Mouse (Mus musculus) neural tube, embryonic 12.5 days (tissue): Measurements from ENCODE around the gene Atpaf1. TPM values are rescaled to one million over a fixed set of nuclear protein-coding genes. Genes with fewer than 3 reads are reported as not detected.

ENCODE experiments used
- ATAC-seq: fragments of 200-750 bp; cut with Nextera tagmentation; 2 replicates; pipeline ENCODE4 v1.8.0; 2017; ENCODE audit warnings: low read depth, mild to moderate bottlenecking, moderate TSS enrichment, moderate library complexity; ENCODE audit not compliant: low FRiP score
- H3K27ac ChIP-seq: fragments of 300-500 bp; sonication (generic); 2 replicates; pipeline ENCODE4 v1.5.1; 2016
- H3K27me3 ChIP-seq: fragments of 300-500 bp; sonication (generic); replicated peaks from 2 replicates; pipeline ENCODE4 v1.6.1; 2016; ENCODE audit warnings: mild to moderate bottlenecking
- H3K36me3 ChIP-seq: fragments of 300-500 bp; sonication (generic); 2 replicates; pipeline ENCODE4 v1.6.1; 2016; ENCODE audit warnings: mild to moderate bottlenecking
- H3K4me1 ChIP-seq: fragments of 300-500 bp; sonication (generic); 2 replicates; pipeline ENCODE4 v1.6.1; 2016
- H3K4me2 ChIP-seq: fragments of 300-500 bp; sonication (generic); replicated peaks from 2 replicates; pipeline ENCODE4 v1.6.1; 2016; ENCODE audit warnings: mild to moderate bottlenecking
- H3K4me3 ChIP-seq: fragments of 300-500 bp; sonication (generic); 2 replicates; pipeline ENCODE4 v1.5.1; 2016
- H3K9ac ChIP-seq: fragments of 300-500 bp; sonication (generic); 2 replicates; pipeline ENCODE4 v1.6.1; 2016; ENCODE audit warnings: mild to moderate bottlenecking
- H3K9me3 ChIP-seq: fragments of 300-500 bp; sonication (generic); 2 replicates; pipeline ENCODE4 v1.6.1; 2016; ENCODE audit warnings: mild to moderate bottlenecking
- WGBS: fragments of 180-500 bp; shearing (Covaris S2); methylation state at CpG from one replicate; pipeline ENCODE4 v1.1.7; 2016; 5-methylcytosine and 5-hydroxymethylcytosine counted together
- polyA plus RNA-seq: library from polyadenylated mRNA; unstranded; fragments of >200 nt; fragmentation: Nextera tagmentation; extraction: Ambion mirVana; gene quantifications from 2 replicates; pipeline ENCODE4 v1.2.1, GENCODE M21; 2016

Atpaf1 gene
- polyA plus RNA-seq, 1 experiment from 2014 or later, result 36.2 TPM

- Histone ChIP-seq H3K9me3 (no peaks in the 10 kb centered on the region), H3K4me2 (no peak overlapping the region), H3K27me3 (no peaks in the 10 kb centered on the region), H3K4me1 (peaks cover 8% of the 10 kb centered on the region; the same call in 1 of the 2 replicates), H3K36me3 (peaks cover 35% of the 10 kb centered on the region), H3K9ac (no peak overlapping the region), H3K4me3 (no peak overlapping the region), H3K27ac (no peak overlapping the region)
- ATAC-seq, result peak; percentile 66; the same call in 1 of the 2 replicates
- WGBS, result 18% methylated on average over 11 of the region's 11 CpGs
These were observed 16.8 kb upstream of the Atpaf1 start for GRCm38 (mm10) chr4:115767647-115768467.

- no peak overlapping the region for H3K4me3 ChIP-seq
- WGBS, result 88% methylated on average over 6 of the region's 6 CpGs
- no peaks in the 10 kb centered on the region for H3K4me1 ChIP-seq
- peaks cover 42% of the 10 kb centered on the region; the same call in 1 of the 2 replicates for H3K36me3 ChIP-seq
- H3K27me3 ChIP-seq, result no peaks in the 10 kb centered on the region
- no peaks in the 10 kb centered on the region for H3K9me3 ChIP-seq
- ATAC-seq, result no peak
- no peak overlapping the region for H3K27ac ChIP-seq
- no peak overlapping the region for H3K9ac ChIP-seq
- H3K4me2 ChIP-seq, result no peak overlapping the region
These were observed 9.6 kb upstream of the Atpaf1 start for GRCm38 (mm10) chr4:115775056-115775455.

- Histone ChIP-seq H3K36me3 (peaks cover 29% of the 10 kb centered on the region; the same call in 1 of the 2 replicates), H3K27ac (no peak overlapping the region), H3K27me3 (no peaks in the 10 kb centered on the region), H3K4me3 (no peak overlapping the region), H3K9ac (no peak overlapping the region), H3K4me1 (no peaks in the 10 kb centered on the region), H3K4me2 (no peak overlapping the region), H3K9me3 (no peaks in the 10 kb centered on the region)
- WGBS, result 89% methylated on average over 2 of the region's 2 CpGs
- no peak for ATAC-seq
These were observed 7.0 kb upstream of the Atpaf1 start for GRCm38 (mm10) chr4:115777627-115778026.

GRCm38 (mm10) chr4:115780269-115780668, 4.3 kb upstream of the Atpaf1 start:
- Histone ChIP-seq H3K36me3 (peaks cover 15% of the 10 kb centered on the region; the same call in 1 of the 2 replicates), H3K4me1 (peaks cover 6% of the 10 kb centered on the region), H3K4me3 (no peak overlapping the region), H3K4me2 (no peak overlapping the region), H3K9ac (no peak overlapping the region), H3K27ac (no peak overlapping the region), H3K9me3 (no peaks in the 10 kb centered on the region), H3K27me3 (no peaks in the 10 kb centered on the region)
- 52% methylated on average over 6 of the region's 6 CpGs for WGBS
- ATAC-seq, result no peak

- H3K9ac ChIP-seq, result no peak within 1 kb of the TSS
- H3K27ac ChIP-seq, result no peak within 1 kb of the TSS
- no peaks in the 10 kb centered on the region for H3K27me3 ChIP-seq
- no peak within 1 kb of the TSS for H3K4me2 ChIP-seq
- peaks cover 14% of the 10 kb centered on the region; the same call in 1 of the 2 replicates for H3K36me3 ChIP-seq
- H3K4me1 ChIP-seq, result peaks cover 12% of the 10 kb centered on the region
- H3K4me3 ChIP-seq, result no peak within 1 kb of the TSS
- H3K9me3 ChIP-seq, result no peaks in the 10 kb centered on the region
- ATAC-seq, result no peak
- 81% methylated on average over 3 of the region's 3 CpGs for WGBS
These were observed 3.7 kb upstream of the Atpaf1 start, which contains the start of gene Tex38 for GRCm38 (mm10) chr4:115780918-115781317. Gene Tex38 (minus strand): TSS chr4:115781018.

GRCm38 (mm10) chr4:115782026-115782805, 2.4 kb upstream of the Atpaf1 start:
- WGBS, result 89% methylated on average over 5 of the region's 5 CpGs
- H3K4me3 ChIP-seq, result no peak overlapping the region
- H3K27me3 ChIP-seq, result no peaks in the 10 kb centered on the region
- no peak overlapping the region for H3K27ac ChIP-seq
- H3K9ac ChIP-seq, result no peak overlapping the region
- no peak overlapping the region for H3K4me2 ChIP-seq
- ATAC-seq, result no peak
- peaks cover 14% of the 10 kb centered on the region for H3K4me1 ChIP-seq
- H3K36me3 ChIP-seq, result peaks cover 5% of the 10 kb centered on the region; the same call in 1 of the 2 replicates
- H3K9me3 ChIP-seq, result no peaks in the 10 kb centered on the region

- H3K27me3 ChIP-seq, result no peaks in the 10 kb centered on the region
- H3K36me3 ChIP-seq, result peaks cover 5% of the 10 kb centered on the region; the same call in 1 of the 2 replicates
- H3K4me2 ChIP-seq, result peak overlapping the region; percentile 65
- peaks cover 14% of the 10 kb centered on the region for H3K4me1 ChIP-seq
- peak overlapping the region; percentile 67 for H3K9ac ChIP-seq
- WGBS, result 66% methylated on average over 7 of the region's 7 CpGs
- H3K9me3 ChIP-seq, result no peaks in the 10 kb centered on the region
- peak; percentile 39; the same call in 1 of the 2 replicates for ATAC-seq
- H3K27ac ChIP-seq, result no peak overlapping the region
- H3K4me3 ChIP-seq, result peak overlapping the region; percentile 61
These were observed 961 bp downstream of the Atpaf1 start for GRCm38 (mm10) chr4:115785511-115786034.

GRCm38 (mm10) chr4:115790864-115791263, 6.3 kb downstream of the Atpaf1 start:
- 71% methylated on average over 3 of the region's 3 CpGs for WGBS
- Histone ChIP-seq H3K4me1 (peaks cover 2% of the 10 kb centered on the region), H3K9ac (no peak overlapping the region), H3K4me3 (no peak overlapping the region), H3K27me3 (no peaks in the 10 kb centered on the region), H3K36me3 (peaks cover 16% of the 10 kb centered on the region), H3K4me2 (no peak overlapping the region), H3K27ac (no peak overlapping the region), H3K9me3 (no peaks in the 10 kb centered on the region)
- ATAC-seq, result no peak

- Histone ChIP-seq H3K36me3 (peaks cover 28% of the 10 kb centered on the region), H3K4me3 (no peak overlapping the region), H3K4me1 (no peaks in the 10 kb centered on the region), H3K9ac (no peak overlapping the region), H3K4me2 (no peak overlapping the region), H3K27ac (no peak overlapping the region), H3K27me3 (no peaks in the 10 kb centered on the region), H3K9me3 (no peaks in the 10 kb centered on the region)
- ATAC-seq, result no peak
- WGBS, result 41% methylated on average over 3 of the region's 3 CpGs
These were observed 10.7 kb downstream of the Atpaf1 start for GRCm38 (mm10) chr4:115795360-115795759.

GRCm38 (mm10) chr4:115799981-115800380, 15.4 kb downstream of the Atpaf1 start:
- 83% methylated on average over 3 of the region's 3 CpGs for WGBS
- H3K9me3 ChIP-seq, result no peaks in the 10 kb centered on the region

GRCm38 (mm10) chr4:115812326-115812725, 27.7 kb downstream of the Atpaf1 start:
- H3K27ac ChIP-seq, result no peak overlapping the region
- no peaks in the 10 kb centered on the region for H3K9me3 ChIP-seq
- 90% methylated on average over 4 of the region's 4 CpGs for WGBS
- H3K4me1 ChIP-seq, result no peaks in the 10 kb centered on the region
- no peak overlapping the region for H3K4me2 ChIP-seq
- peaks cover 10% of the 10 kb centered on the region for H3K36me3 ChIP-seq
- H3K27me3 ChIP-seq, result no peaks in the 10 kb centered on the region
- H3K9ac ChIP-seq, result no peak overlapping the region
- ATAC-seq, result no peak
- H3K4me3 ChIP-seq, result no peak overlapping the region

More at GRCm38 (mm10) chr4:115799981-115800380, 15.4 kb downstream of the Atpaf1 start:
- Histone ChIP-seq H3K4me2 (no peak overlapping the region), H3K4me3 (no peak overlapping the region), H3K36me3 (peaks cover 32% of the 10 kb centered on the region), H3K27ac (no peak overlapping the region), H3K27me3 (no peaks in the 10 kb centered on the region), H3K9ac (no peak overlapping the region), H3K4me1 (no peaks in the 10 kb centered on the region)
- no peak for ATAC-seq

GRCm38 (mm10) chr4:115815606-115816005, 31.0 kb downstream of the Atpaf1 start:
- Histone ChIP-seq H3K27ac (no peak overlapping the region), H3K36me3 (peaks cover 10% of the 10 kb centered on the region), H3K4me3 (no peak overlapping the region), H3K27me3 (no peaks in the 10 kb centered on the region), H3K4me1 (no peaks in the 10 kb centered on the region; the same call in 1 of the 2 replicates), H3K4me2 (no peak overlapping the region), H3K9me3 (no peaks in the 10 kb centered on the region), H3K9ac (no peak overlapping the region)
- WGBS, result 95% methylated on average over 5 of the region's 5 CpGs
- no peak for ATAC-seq
